Comparison of ENCODE assay signal across 8 mouse cellular contexts in the genomic region with DNA sequence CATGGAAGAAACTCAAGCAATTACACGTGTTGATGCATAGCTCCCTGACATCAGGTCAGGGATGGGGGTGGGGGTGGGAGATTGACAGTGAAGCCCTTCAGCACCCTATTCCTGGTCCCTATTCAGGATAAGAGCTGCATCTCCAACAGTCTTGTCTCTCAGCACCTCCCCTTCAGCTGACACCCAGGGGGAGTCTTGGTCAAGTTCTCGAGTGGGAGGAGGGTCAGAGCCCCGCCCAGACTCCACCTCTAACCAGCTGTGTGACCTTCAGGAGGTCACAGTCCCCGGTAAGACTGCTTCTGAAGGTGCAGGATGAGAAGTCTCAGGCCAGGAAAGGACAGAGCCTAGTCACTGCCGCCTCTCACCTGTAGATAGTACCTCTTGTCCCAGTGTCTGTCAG. TPM values are rescaled to one million over a fixed set of nuclear protein-coding genes. Genes with fewer than 3 reads are reported as not detected.
DNase-seq lines count a peak whose midpoint lies in the region; ATAC-seq and TF ChIP-seq lines count a peak whose summit lies in the region.

No protein-coding gene starts in this region.

- no peaks in the 10 kb centered on the region for H3K9me3 ChIP-seq in lung, embryonic 14.5 days (ENCODE audit: low read depth, low read length)
- no peaks in the 10 kb centered on the region for H3K9me3 ChIP-seq in forebrain, embryonic 11.5 days (ENCODE audit: control insufficient read depth, low read length)
- no peaks in the 10 kb centered on the region for H3K9me3 ChIP-seq in intestine, postnatal 0 days (ENCODE audit: control insufficient read depth)
- no peaks in the 10 kb centered on the region for H3K9me3 ChIP-seq in midbrain, embryonic 10.5 days (replicated peaks)

- no peak overlapping the region for H3K9ac ChIP-seq in lung, embryonic 14.5 days
- no peak overlapping the region for H3K9ac ChIP-seq in forebrain, embryonic 11.5 days (ENCODE audit: low read length)
- no peak overlapping the region for H3K9ac ChIP-seq in intestine, postnatal 0 days (ENCODE audit: low read depth, low read length)

- 20% methylated on average over 5 of the region's 5 CpGs for WGBS in lung, embryonic 14.5 days
- 32% methylated on average over 5 of the region's 5 CpGs for WGBS in forebrain, embryonic 11.5 days
- WGBS in intestine, postnatal 0 days, result 42% methylated on average over 5 of the region's 5 CpGs
- 29% methylated on average over 5 of the region's 5 CpGs for WGBS in midbrain, embryonic 10.5 days

- TF ChIP-seq CTCF in lung, embryonic 14.5 days (IDR thresholded peaks at IDR 0.05; ENCODE audit: low read depth), result no peak
- TF ChIP-seq CTCF in intestine, postnatal 0 days (IDR thresholded peaks at IDR 0.05; ENCODE audit: low read depth), result no peak

- H3K36me3 ChIP-seq in lung, embryonic 14.5 days (ENCODE audit: insufficient read depth), result no peaks in the 10 kb centered on the region
- no peaks in the 10 kb centered on the region for H3K36me3 ChIP-seq in forebrain, embryonic 11.5 days (ENCODE audit: control insufficient read depth, insufficient read depth, low read length)
- no peaks in the 10 kb centered on the region for H3K36me3 ChIP-seq in intestine, postnatal 0 days (ENCODE audit: control insufficient read depth, insufficient read depth)
- no peaks in the 10 kb centered on the region for H3K36me3 ChIP-seq in midbrain, embryonic 10.5 days

- H3K27ac ChIP-seq in lung, embryonic 14.5 days (ENCODE audit: low read depth), result peak overlapping the region; percentile 83; the same call in 1 of the 2 replicates
- H3K27ac ChIP-seq in forebrain, embryonic 11.5 days (ENCODE audit: low read depth, low read length), result no peak overlapping the region
- no peak overlapping the region for H3K27ac ChIP-seq in intestine, postnatal 0 days (ENCODE audit: low read depth, low read length)
- no peak overlapping the region for H3K27ac ChIP-seq in midbrain, embryonic 10.5 days (replicated peaks)

- H3K4me1 ChIP-seq in lung, embryonic 14.5 days (ENCODE audit: insufficient read depth), result 0 out of 2 replicates have a peak, but pooled peaks cover 7% of the 10 kb centered on the region
- peaks cover 25% of the 10 kb centered on the region for H3K4me1 ChIP-seq in forebrain, embryonic 11.5 days (replicated peaks; ENCODE audit: control insufficient read depth, insufficient read depth, low read length)
- no peaks in the 10 kb centered on the region for H3K4me1 ChIP-seq in intestine, postnatal 0 days (replicated peaks; ENCODE audit: control insufficient read depth, insufficient read depth, low read length)
- H3K4me1 ChIP-seq in midbrain, embryonic 10.5 days, result peaks cover 59% of the 10 kb centered on the region

- peak overlapping the region; percentile 51 for H3K4me3 ChIP-seq in lung, embryonic 14.5 days (ENCODE audit: low read depth, low read length)
- H3K4me3 ChIP-seq in forebrain, embryonic 11.5 days (ENCODE audit: low read depth, low read length), result no peak overlapping the region
- peak overlapping the region; percentile 68; the same call in 1 of the 2 replicates for H3K4me3 ChIP-seq in intestine, postnatal 0 days (ENCODE audit: low read depth, low read length)
- peak overlapping the region; percentile 71; the same call in 1 of the 2 replicates for H3K4me3 ChIP-seq in midbrain, embryonic 10.5 days

- no peak for ATAC-seq in lung, embryonic 14.5 days (ENCODE audit: insufficient read depth)
- ATAC-seq in forebrain, embryonic 11.5 days (replicated peaks; ENCODE audit: low FRiP score), result no peak
- ATAC-seq in intestine, postnatal 0 days, result no peak

- DNase-seq in lung, embryonic 14.5 days, result no peak
- DNase-seq in lung, postnatal 36 days, result no peak
- no peak for DNase-seq in forebrain, embryonic 11.5 days (ENCODE audit: low spot score)
- no peak for DNase-seq in midbrain, embryonic 10.5 days (ENCODE audit: low spot score)
- DNase-seq in embryo, embryonic 11 days, result no peak
- DNase-seq in adrenal gland, postnatal 4 days (ENCODE audit: low spot score in 2 of 2), result no peak
- DNase-seq in urinary bladder, adult 2 months (ENCODE audit: low spot score), result no peak

- H3K4me2 ChIP-seq in lung, embryonic 14.5 days, result peak overlapping the region; percentile 97
- H3K4me2 ChIP-seq in forebrain, embryonic 11.5 days (ENCODE audit: low read depth, low read length, severe bottlenecking), result peak overlapping the region; percentile 16
- peak overlapping the region; percentile 76 for H3K4me2 ChIP-seq in intestine, postnatal 0 days (replicated peaks; ENCODE audit: low read depth)

- H3K27me3 ChIP-seq in lung, embryonic 14.5 days (ENCODE audit: insufficient read depth, low read length), result no peaks in the 10 kb centered on the region
- H3K27me3 ChIP-seq in forebrain, embryonic 11.5 days (ENCODE audit: control insufficient read depth, insufficient read depth, low read length), result no peaks in the 10 kb centered on the region
- H3K27me3 ChIP-seq in intestine, postnatal 0 days (replicated peaks; ENCODE audit: control insufficient read depth, insufficient read depth, low read length), result peaks cover 5% of the 10 kb centered on the region
- H3K27me3 ChIP-seq in midbrain, embryonic 10.5 days (ENCODE audit: low read depth, poor library complexity, severe bottlenecking), result peaks cover 11% of the 10 kb centered on the region

RNA-seq across cellular contexts. Expression of a gene that starts 41.1 kb away (rescaled TPM):
- polyA plus RNA-seq in lung, embryonic 14.5 days (2014; fragmentation: Nextera tagmentation; extraction: Ambion mirVana), result 20.9 and 22.4 TPM in 2 replicates
- 25.9 and 28.2 TPM in 2 replicates for polyA plus RNA-seq in forebrain, embryonic 11.5 days (2014; fragmentation: Nextera tagmentation; extraction: Ambion mirVana)
- polyA plus RNA-seq in intestine, postnatal 0 days (2015; fragmentation: Nextera tagmentation; extraction: Ambion mirVana), result 10.1 and 11.1 TPM in 2 replicates
- 27.0 and 34.9 TPM in 2 replicates for polyA plus RNA-seq in midbrain, embryonic 10.5 days (2016; fragmentation: Nextera tagmentation; extraction: Ambion mirVana)
- total RNA-seq in adrenal gland, postnatal 4 days (2021), result 10 to 100 TPM; 36.0 to 49.8 TPM
- 53.9 and 83.8 TPM in 2 replicates for polyA plus RNA-seq in urinary bladder, adult 2 months (2012; rRNA removed)

Comparison
In these comparisons a context has a peak if more than half of its experiments do, and no peak if none do; other contexts are left out.
1. H3K4me2 ChIP-seq: peak in every context shown above with its lines; median percentile 97 in lung, embryonic 14.5 days; 76 in intestine, postnatal 0 days; 16 in forebrain, embryonic 11.5 days.